Mouse (Mus musculus) ES-E14 (cell line): ENCODE data around the gene Mmgt2. TPM values are rescaled to one million over a fixed set of nuclear protein-coding genes. Genes with fewer than 3 reads are reported as not detected.

ENCODE experiments used
- DNase-seq: peaks from one replicate; pipeline ENCODE4 v3.0.0-alpha.2; 2013; ENCODE audit warnings: low read depth, low spot score
- H3K27ac ChIP-seq: 2 replicates; pipeline ENCODE4 v1.5.1; 2012; ENCODE audit warnings: low read depth, mild to moderate bottlenecking, low read length, moderate library complexity, mixed read lengths; ENCODE audit not compliant: poor library complexity, insufficient read depth, severe bottlenecking
- H3K36me3 ChIP-seq: 2 replicates; pipeline ENCODE4 v1.6.1; 2012; ENCODE audit warnings: mild to moderate bottlenecking, low read length, moderate library complexity, mixed read lengths; ENCODE audit not compliant: control insufficient read depth, poor library complexity, insufficient read depth, severe bottlenecking
- H3K4me1 ChIP-seq, 2 experiments: fragments of 150-350 bp in 1 of 2; sonication (generic) in 1 of 2; 2 replicates each; pipeline ENCODE4 v1.6.1; 2012; ENCODE audit warnings: low read length in 2 of 2, mild to moderate bottlenecking in 1 of 2, mixed read lengths in 1 of 2; ENCODE audit not compliant: control insufficient read depth in 2 of 2, insufficient read depth in 2 of 2, poor library complexity in 1 of 2
- H3K4me3 ChIP-seq, 2 experiments: fragments of 150-350 bp in 1 of 2; sonication (generic) in 1 of 2; 2 replicates each; pipeline ENCODE4 v1.5.1; 2012; ENCODE audit warnings: low read length in 2 of 2, low read depth in 1 of 2, mild to moderate bottlenecking in 1 of 2, mixed read lengths in 1 of 2; ENCODE audit not compliant: insufficient read depth in 1 of 2, poor library complexity in 1 of 2, severe bottlenecking in 1 of 2
- H3K9ac ChIP-seq: 2 replicates; pipeline ENCODE4 v1.6.1; 2012; ENCODE audit warnings: low read depth, mild to moderate bottlenecking, low read length, mixed read lengths; ENCODE audit not compliant: poor library complexity, insufficient read depth, severe bottlenecking
- H3K9me3 ChIP-seq: fragments of 150-350 bp; sonication (generic); 2 replicates; pipeline ENCODE4 v1.6.1; 2012; ENCODE audit warnings: low read depth, mild to moderate bottlenecking, low read length; ENCODE audit not compliant: control insufficient read depth, insufficient read depth
- CHD2 ChIP-seq: IDR thresholded peaks from 2 replicates; pipeline ENCODE4 v1.6.1; 2014; ENCODE audit warnings: mild to moderate bottlenecking, low read depth, low read length, inconsistent platforms
- HCFC1 ChIP-seq: IDR thresholded peaks from 2 replicates; pipeline ENCODE4 v1.6.1; 2012; ENCODE audit warnings: low read length, inconsistent platforms, borderline replicate concordance; ENCODE audit not compliant: insufficient read depth
- MAFK ChIP-seq: IDR thresholded peaks from 2 replicates; pipeline ENCODE4 v1.6.1; 2014; ENCODE audit warnings: mild to moderate bottlenecking, low read depth, low read length, inconsistent platforms; ENCODE audit not compliant: insufficient read depth
- ZC3H11A ChIP-seq: IDR thresholded peaks from 2 replicates; pipeline ENCODE4 v1.6.1; 2012; ENCODE audit warnings: low read depth, mild to moderate bottlenecking, inconsistent platforms, low read length, borderline replicate concordance
- ZNF384 ChIP-seq: IDR thresholded peaks from 2 replicates; pipeline ENCODE4 v1.6.1; 2012; ENCODE audit warnings: low read depth, low read length, inconsistent platforms
- in situ Hi-C, 2 experiments: fragments of 600-800 bp; cut with MboI; formaldehyde crosslinking; loops; one replicate each; pipeline ENCODE4 v1.15.1; 2025; ENCODE audit warnings: low sequenced_read_pairs in 2 of 2, inconsistent platforms in 1 of 2; ENCODE audit not compliant: unreplicated experiment in 2 of 2
- total RNA-seq: library from RNA; depleted of rRNA; stranded (reverse); fragments of 300-350 nt; gene quantifications from 2 replicates; pipeline ENCODE4 v1.2.3, GENCODE M21; 2012

The Mmgt2 gene
- total RNA-seq, 1 experiment = 11.4 TPM

DNA sequence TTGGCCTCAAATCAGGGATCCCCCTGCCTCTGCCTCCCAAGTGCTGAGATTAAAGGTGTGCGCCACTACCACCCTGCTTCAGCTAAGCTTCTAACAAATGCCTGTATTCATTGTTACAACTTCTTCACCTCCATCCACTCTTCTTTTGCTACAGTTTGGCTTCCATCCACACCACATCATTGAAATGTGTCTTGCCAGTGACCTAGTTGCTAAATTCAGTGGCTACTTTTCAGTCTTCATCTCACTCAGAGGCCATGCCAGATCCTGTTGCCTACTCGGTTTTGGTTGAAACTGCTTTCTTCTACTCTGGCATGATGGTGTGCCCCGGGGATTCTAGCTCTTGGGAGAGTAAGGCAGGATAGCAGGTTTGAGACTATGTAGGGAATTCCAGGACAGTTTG lies 3.1 kb downstream of the Mmgt2 start:
- Histone ChIP-seq H3K4me1 (peaks cover 6 to 7% of the 10 kb centered on the region in 2 experiments; a peak in 3 of 4 replicates), H3K36me3 (no peaks in the 10 kb centered on the region), H3K9me3 (no peaks in the 10 kb centered on the region), H3K27ac (no peak overlapping the region), H3K4me3 (no peak overlapping the region), H3K9ac (no peak overlapping the region)
- no peak for DNase-seq
- in situ Hi-C loops = no loop called here
- TF ChIP-seq ZNF384 (no peak), HCFC1 (no peak), ZC3H11A (no peak), CHD2 (no peak), MAFK (no peak)

DNA sequence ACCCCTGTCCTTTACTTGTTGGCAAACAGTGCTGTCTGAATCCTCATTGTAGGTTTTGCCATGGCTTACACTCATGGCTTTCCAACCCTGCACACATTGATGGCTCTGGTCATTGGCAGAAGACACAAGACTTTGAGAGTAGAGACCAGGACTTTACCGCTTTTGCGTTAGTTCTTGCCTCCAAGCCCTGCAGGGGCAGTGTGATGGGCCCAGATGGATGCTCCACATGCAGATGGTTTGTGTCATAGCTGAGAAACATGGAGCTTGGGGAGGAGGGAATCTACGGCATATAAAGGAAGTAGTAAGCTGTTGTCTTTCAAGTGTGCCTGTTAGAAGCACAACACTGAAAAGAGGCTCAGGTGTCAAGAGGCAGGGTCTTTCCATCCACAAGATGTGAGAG lies 3.6 kb downstream of the Mmgt2 start:
- no peak overlapping the region for H3K9ac ChIP-seq
- TF ChIP-seq ZNF384 (no peak), HCFC1 (no peak), MAFK (no peak), CHD2 (no peak), ZC3H11A (no peak)

DNA sequence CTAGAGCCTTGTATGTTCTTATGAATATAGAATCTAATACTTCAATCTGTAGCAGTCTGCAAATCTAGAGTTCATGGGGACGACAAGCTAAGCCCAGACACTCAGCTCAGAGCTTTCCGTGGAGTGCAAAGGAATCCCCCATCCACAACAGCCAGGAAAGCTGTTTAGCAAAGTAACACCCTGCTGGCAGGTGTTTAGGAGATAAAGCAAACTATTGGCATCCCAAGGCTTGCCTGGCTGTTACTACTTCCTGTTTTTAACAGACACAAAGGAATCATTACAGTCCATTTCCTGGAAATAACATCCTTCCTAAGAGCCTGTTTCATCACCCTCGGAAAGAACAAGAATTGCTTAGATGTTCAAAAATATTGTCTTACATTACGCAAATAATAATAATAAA lies 12.4 kb downstream of the Mmgt2 start:
- peaks cover 4% of the 10 kb centered on the region; the same call in 1 of the 2 replicates for H3K36me3 ChIP-seq
- TF ChIP-seq HCFC1 = no peak
- no peak for TF ChIP-seq ZC3H11A
- no peak for TF ChIP-seq CHD2
- TF ChIP-seq ZNF384 = no peak
- no peak for TF ChIP-seq MAFK
- in situ Hi-C loops = no loop called here

More for the DNA sequence above, 3.6 kb downstream of the Mmgt2 start:
- in situ Hi-C loops = no loop called here
- H3K4me3 ChIP-seq = no peak overlapping the region
- H3K27ac ChIP-seq = no peak overlapping the region
- DNase-seq = no peak
- no peaks in the 10 kb centered on the region for H3K9me3 ChIP-seq
- H3K4me1 ChIP-seq = peaks cover 5 to 7% of the 10 kb centered on the region in 2 experiments; a peak in 2 of 4 replicates
- no peaks in the 10 kb centered on the region; the same call in 1 of the 2 replicates for H3K36me3 ChIP-seq

DNA sequence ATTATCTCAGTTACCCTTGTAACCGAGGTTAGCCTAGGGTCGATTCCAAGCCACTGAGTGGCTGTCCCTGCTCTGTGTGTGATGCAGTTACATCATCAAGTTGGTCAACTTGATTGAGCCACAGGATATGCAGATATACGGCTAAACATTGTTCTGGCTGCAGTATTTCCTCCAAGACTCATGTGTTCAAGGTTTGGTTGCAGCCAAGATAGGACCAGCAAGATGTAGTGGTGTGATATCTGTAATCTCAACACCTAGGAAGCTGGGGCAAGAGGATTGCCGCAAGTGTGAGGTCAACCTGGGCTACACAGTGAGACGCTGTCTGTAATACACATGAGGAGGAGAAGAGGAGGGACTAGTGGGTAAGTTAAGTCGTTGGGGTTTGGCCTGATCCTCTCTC lies 15.8 kb downstream of the Mmgt2 start:
- Histone ChIP-seq H3K9me3 (no peaks in the 10 kb centered on the region), H3K36me3 (peaks cover 4% of the 10 kb centered on the region; the same call in 1 of the 2 replicates), H3K9ac (no peak overlapping the region), H3K4me3 (no peak overlapping the region), H3K4me1 (peaks cover 5 to 19% of the 10 kb centered on the region in 2 experiments; a peak in 3 of 4 replicates), H3K27ac (no peak overlapping the region)
- in situ Hi-C loops = no loop called here
- no peak for DNase-seq
- TF ChIP-seq MAFK (no peak), ZC3H11A (no peak), HCFC1 (no peak), ZNF384 (no peak), CHD2 (no peak)

More for the DNA sequence above, 12.4 kb downstream of the Mmgt2 start:
- Histone ChIP-seq H3K27ac (no peak overlapping the region), H3K4me1 (peaks cover 5 to 19% of the 10 kb centered on the region in 2 experiments; a peak in 3 of 4 replicates), H3K9ac (no peak overlapping the region), H3K9me3 (no peaks in the 10 kb centered on the region), H3K4me3 (no peak overlapping the region)
- no peak for DNase-seq

DNA sequence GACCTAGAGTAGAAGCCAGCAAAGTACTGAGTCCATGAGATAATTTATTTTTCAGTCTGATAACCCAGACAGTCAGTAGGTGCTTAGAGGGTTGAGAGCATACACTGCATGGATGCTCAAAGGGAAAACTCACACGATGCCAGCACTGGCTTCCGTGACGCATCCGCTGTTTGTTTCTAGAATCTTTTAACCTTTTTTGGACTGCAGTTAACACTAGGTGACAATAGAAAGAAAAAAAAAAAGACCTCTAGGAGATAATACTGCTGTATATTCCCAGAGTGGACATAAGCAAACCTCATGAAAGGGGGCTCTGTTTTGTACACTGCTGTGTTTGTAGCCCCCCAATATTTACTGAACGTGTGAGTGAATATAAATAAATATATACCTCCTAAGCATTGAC lies 20.5 kb downstream of the Mmgt2 start:
- no peak overlapping the region for H3K4me3 ChIP-seq
- TF ChIP-seq HCFC1 (no peak), ZC3H11A (no peak), CHD2 (no peak), MAFK (no peak), ZNF384 (no peak)
- H3K36me3 ChIP-seq = no peaks in the 10 kb centered on the region; the same call in 1 of the 2 replicates
- DNase-seq = no peak
- in situ Hi-C loops = no loop called here
- H3K9me3 ChIP-seq = no peaks in the 10 kb centered on the region
- H3K27ac ChIP-seq = no peak overlapping the region
- no peak overlapping the region for H3K9ac ChIP-seq
- H3K4me1 ChIP-seq = peaks cover 0 to 7% of the 10 kb centered on the region in 2 experiments; a peak in 1 of 4 replicates
